In genomic region chrX:49480846-49481245, GRCm38 (mm10) we compare ENCODE assay signal across 9 mouse cellular contexts. TPM values are rescaled to one million over a fixed set of nuclear protein-coding genes. Genes with fewer than 3 reads are reported as not detected.
DNase-seq lines count a peak whose midpoint lies in the region; ATAC-seq lines count a peak whose summit lies in the region.
"Had no signal": no experiment of that assay in that cellular context is flagged by ENCODE, and none has a peak within 500 bp of the region (broad histone marks: within the 10 kb centered on the region; RNA-seq: fewer than 3 reads in every experiment).

No protein-coding gene starts in this region.

- no peak for DNase-seq in heart, adult 11 months
- DNase-seq in embryo, embryonic 11 days: peak; percentile 47
- no peak for DNase-seq in intestine, embryonic 14.5 days (ENCODE audit: low spot score)
- DNase-seq in midbrain, embryonic 14.5 days: peak; percentile 65
- no peak for DNase-seq in testis, postnatal 14 days (ENCODE audit: low spot score)
- no peak for DNase-seq in spleen, postnatal 10 days (ENCODE audit: low spot score in 2 of 2)
- no peak for DNase-seq in spleen, postnatal 4 days (ENCODE audit: low spot score in 2 of 2)
- DNase-seq: B cell, adult 2 months had no signal

- no peak overlapping the region for H3K9ac ChIP-seq in heart, embryonic 12.5 days
- H3K9ac ChIP-seq in intestine, embryonic 14.5 days (ENCODE audit: low read length): no peak overlapping the region
- peak overlapping the region; percentile 41; the same call in 1 of the 2 replicates for H3K9ac ChIP-seq in midbrain, embryonic 14.5 days (replicated peaks; ENCODE audit: low read length)

- peak overlapping the region; percentile 76 for H3K4me2 ChIP-seq in heart, embryonic 12.5 days
- peak overlapping the region; percentile 58 for H3K4me2 ChIP-seq in intestine, embryonic 14.5 days (ENCODE audit: low read length)
- H3K4me2 ChIP-seq in midbrain, embryonic 14.5 days (ENCODE audit: low read length): peak overlapping the region; percentile 54

- H3K4me3 ChIP-seq in heart, embryonic 12.5 days: peak overlapping the region; percentile 42
- peak overlapping the region; percentile 27 for H3K4me3 ChIP-seq in intestine, embryonic 14.5 days (ENCODE audit: low read depth, low read length)
- H3K4me3 ChIP-seq in midbrain, embryonic 14.5 days (replicated peaks; ENCODE audit: low read depth, low read length): peak overlapping the region; percentile 33

- H3K4me1 ChIP-seq in heart, embryonic 12.5 days (replicated peaks): no peaks in the 10 kb centered on the region
- H3K4me1 ChIP-seq in intestine, embryonic 14.5 days (replicated peaks; ENCODE audit: control insufficient read depth, insufficient read depth, low read length): no peaks in the 10 kb centered on the region
- no peaks in the 10 kb centered on the region for H3K4me1 ChIP-seq in midbrain, embryonic 14.5 days (ENCODE audit: control insufficient read depth, insufficient read depth, low read length)

- H3K9me3 ChIP-seq in heart, embryonic 12.5 days (replicated peaks): no peaks in the 10 kb centered on the region
- no peaks in the 10 kb centered on the region for H3K9me3 ChIP-seq in intestine, embryonic 14.5 days (ENCODE audit: control insufficient read depth, low read length)
- H3K9me3 ChIP-seq in midbrain, embryonic 14.5 days (ENCODE audit: control insufficient read depth, low read length): no peaks in the 10 kb centered on the region

- H3K27me3 ChIP-seq in heart, embryonic 12.5 days (replicated peaks): peaks cover 33% of the 10 kb centered on the region
- 0 out of 2 replicates have a peak, but pooled peaks cover 5% of the 10 kb centered on the region for H3K27me3 ChIP-seq in intestine, embryonic 14.5 days (replicated peaks; ENCODE audit: control insufficient read depth, insufficient read depth, low read length)
- no peaks in the 10 kb centered on the region for H3K27me3 ChIP-seq in midbrain, embryonic 14.5 days (ENCODE audit: control insufficient read depth, insufficient read depth, low read length)

- no peak overlapping the region for H3K27ac ChIP-seq in heart, embryonic 12.5 days (ENCODE audit: poor library complexity, severe bottlenecking)
- no peak overlapping the region for H3K27ac ChIP-seq in intestine, embryonic 14.5 days (ENCODE audit: low read depth)
- H3K27ac ChIP-seq in midbrain, embryonic 14.5 days (replicated peaks; ENCODE audit: low read depth, low read length): no peak overlapping the region

- no peaks in the 10 kb centered on the region for H3K36me3 ChIP-seq in heart, embryonic 12.5 days
- no peaks in the 10 kb centered on the region for H3K36me3 ChIP-seq in intestine, embryonic 14.5 days (ENCODE audit: control insufficient read depth, insufficient read depth, low read length)
- no peaks in the 10 kb centered on the region for H3K36me3 ChIP-seq in midbrain, embryonic 14.5 days (ENCODE audit: control insufficient read depth, insufficient read depth, low read length)

- 10% methylated on average over 12 of the region's 12 CpGs for WGBS in heart, embryonic 12.5 days
- 16% methylated on average over 12 of the region's 12 CpGs for WGBS in intestine, embryonic 14.5 days
- WGBS in midbrain, embryonic 14.5 days: 17% methylated on average over 12 of the region's 12 CpGs

- ATAC-seq in heart, embryonic 12.5 days (ENCODE audit: insufficient number of reproducible peaks, low FRiP score): no peak
- no peak for ATAC-seq in intestine, embryonic 14.5 days (replicated peaks; ENCODE audit: low FRiP score, low TSS enrichment, low read depth)
- ATAC-seq in midbrain, embryonic 14.5 days (ENCODE audit: low FRiP score, low TSS enrichment): peak; percentile 63; the same call in 1 of the 2 replicates

RNA-seq across cellular contexts. Expression of gene Arhgap36, which starts 17.1 kb away (rescaled TPM):
- polyA plus RNA-seq in heart, embryonic 12.5 days (2016; fragmentation: Nextera tagmentation; extraction: Ambion mirVana): 1.3 and 1.6 TPM in 2 replicates
- 1.5 and 2.6 TPM in 2 replicates for polyA plus RNA-seq in intestine, embryonic 14.5 days (2014; fragmentation: Nextera tagmentation; extraction: Ambion mirVana)
- 2.0 and 2.2 TPM in 2 replicates for polyA plus RNA-seq in midbrain, embryonic 14.5 days (2014; fragmentation: Nextera tagmentation; extraction: Ambion mirVana)

Comparison
In these comparisons a context has a peak if more than half of its experiments do, and no peak if none do; other contexts are left out.
1. DNase-seq: peak in embryo, embryonic 11 days (single experiment) and midbrain, embryonic 14.5 days (single experiment); none in heart, adult 11 months (single experiment), intestine, embryonic 14.5 days (single experiment), testis, postnatal 14 days (single experiment), spleen, postnatal 10 days (0 of 2) and spleen, postnatal 4 days (0 of 2).
2. Peak in every context shown above with its lines, with median percentiles within 50 percentile points of each other: H3K4me2 ChIP-seq and H3K4me3 ChIP-seq.